Mouse (Mus musculus) retina, postnatal 7 days (tissue): ENCODE data around the gene Unc5b.
"Not testable (repeated sequence)": the region's sequence is repeated elsewhere in the genome, so short reads cannot be mapped to it uniquely, and the experiment has no call there.

Experiments used
- DNase-seq: peaks from one replicate; pipeline ENCODE4 v3.0.0-alpha.2; 2012; ENCODE audit warnings: low read depth, low spot score

Gene Unc5b

GRCm38 (mm10) chr10:60753941-60754340 lies 77.4 kb downstream of the Unc5b start:
- no peak for DNase-seq

- DNase-seq, result no peak
Observed at GRCm38 (mm10) chr10:60753261-60753660, 78.1 kb downstream of the Unc5b start.

DNA sequence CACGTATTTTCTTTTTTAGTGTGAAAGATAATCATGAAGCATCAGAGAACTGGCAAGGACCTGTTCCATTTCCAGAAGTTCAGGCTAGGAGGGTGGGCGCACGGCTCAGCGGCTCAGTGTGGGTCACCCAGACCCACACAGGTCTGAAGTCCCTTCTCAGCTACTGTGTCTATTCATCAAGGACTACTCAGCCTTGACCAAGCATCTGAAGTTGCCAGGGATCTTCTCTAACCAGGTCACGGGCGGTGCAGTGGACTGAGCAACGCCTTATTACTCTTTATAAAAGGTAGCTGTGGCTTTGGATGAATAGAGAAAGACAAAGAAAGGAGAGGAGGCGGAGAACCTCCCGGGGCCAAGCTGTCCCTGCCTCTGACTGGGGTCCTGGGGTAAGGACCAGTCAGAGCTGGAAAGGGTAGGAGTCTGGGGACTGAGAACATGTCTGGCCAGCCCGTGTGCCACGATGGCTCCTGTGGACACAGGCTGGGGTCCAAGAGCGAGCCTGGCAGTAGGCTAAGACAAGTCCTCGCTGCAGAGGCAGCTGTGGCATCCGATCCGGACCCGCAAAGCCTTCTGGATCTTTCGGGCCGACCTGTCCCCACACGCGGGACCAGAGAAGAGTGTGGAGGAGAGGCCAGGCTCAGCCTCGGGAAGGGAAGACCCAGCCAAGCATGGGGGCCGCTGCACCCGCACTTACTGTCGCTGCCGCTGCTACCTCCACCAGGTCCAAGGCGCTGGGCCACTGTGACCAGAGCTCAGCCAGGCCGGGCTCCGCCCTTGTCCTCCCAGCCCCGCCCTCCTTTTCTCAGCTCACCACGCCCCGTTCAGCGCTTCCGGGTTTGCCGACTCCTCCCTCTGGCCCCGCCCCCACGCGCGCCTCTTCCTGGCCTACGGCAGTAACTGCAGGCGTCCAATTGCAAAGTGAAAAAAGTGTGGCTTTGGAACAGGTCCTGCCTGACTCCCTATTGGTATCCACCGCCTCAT lies 79.1 kb downstream of the Unc5b start, which contains the start of gene Slc29a3:
Gene Slc29a3, minus strand, starts transcription at position 755 of the 981 bp plus-strand sequence.
- DNase-seq, result peak; percentile 88

- DNase-seq, result no peak
Observed at GRCm38 (mm10) chr10:60747667-60748212, 83.6 kb downstream of the Unc5b start.

DNA sequence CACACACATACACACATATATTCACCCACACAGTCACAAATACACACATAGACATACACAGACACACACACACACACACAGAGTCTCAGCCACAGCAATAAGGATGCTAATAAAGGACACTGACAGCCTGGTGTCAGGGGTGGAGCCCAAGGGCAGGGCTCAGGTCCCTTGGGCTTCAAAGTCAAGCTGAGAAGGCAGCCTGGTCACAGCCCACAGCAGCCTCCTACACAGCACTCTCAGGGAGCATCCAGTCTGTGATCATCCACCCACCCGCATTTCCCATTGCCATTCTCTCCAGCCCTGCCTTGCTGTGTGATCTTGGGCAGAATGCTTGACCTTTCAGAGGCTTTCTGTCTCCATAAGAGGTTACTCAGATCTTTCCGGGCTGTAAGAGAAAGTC lies 84.9 kb downstream of the Unc5b start:
- no peak for DNase-seq

DNA sequence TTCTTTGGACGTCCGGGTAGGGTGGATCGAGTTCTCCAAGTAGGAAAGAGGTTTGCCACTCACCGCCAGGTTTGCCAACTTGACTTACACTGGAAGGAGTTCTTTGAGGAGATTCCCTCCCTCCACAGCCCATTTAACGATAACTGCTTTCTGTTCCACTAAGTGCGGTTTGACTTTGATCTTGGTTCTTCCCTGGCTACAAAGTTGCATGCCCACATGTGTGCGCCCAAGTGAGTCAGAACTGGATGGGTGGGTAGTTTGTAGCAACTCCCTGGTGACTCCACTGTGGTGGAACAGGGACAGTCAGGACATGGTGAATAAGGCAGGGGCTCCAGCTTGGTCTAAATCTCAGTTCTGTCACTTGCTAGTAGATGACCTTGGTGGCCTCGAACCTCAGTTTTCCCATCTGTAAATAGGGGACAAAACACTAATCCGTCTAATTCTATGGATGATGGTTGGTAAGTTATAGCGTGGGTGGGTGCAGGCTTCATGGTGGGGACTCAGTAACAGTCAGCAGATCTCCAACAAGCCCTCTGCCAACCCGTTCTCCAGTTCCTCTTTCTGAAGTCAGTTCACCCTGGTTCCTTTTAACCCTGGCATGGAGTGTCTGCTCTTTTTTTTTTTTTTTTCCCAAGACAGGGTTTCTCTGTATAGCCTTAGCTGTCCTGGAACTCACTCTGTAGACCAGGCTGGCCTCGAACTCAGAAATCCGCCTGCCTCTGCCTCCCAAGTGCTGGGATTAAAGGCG lies 86.7 kb downstream of the Unc5b start:
- no peak for DNase-seq

GRCm38 (mm10) chr10:60743681-60744080 lies 87.7 kb downstream of the Unc5b start:
- no peak for DNase-seq

- DNase-seq, result no peak
Observed at GRCm38 (mm10) chr10:60742942-60743341, 88.4 kb downstream of the Unc5b start.

GRCm38 (mm10) chr10:60742296-60742695 lies 89.1 kb downstream of the Unc5b start:
- DNase-seq, result not testable (repeated sequence)

DNA sequence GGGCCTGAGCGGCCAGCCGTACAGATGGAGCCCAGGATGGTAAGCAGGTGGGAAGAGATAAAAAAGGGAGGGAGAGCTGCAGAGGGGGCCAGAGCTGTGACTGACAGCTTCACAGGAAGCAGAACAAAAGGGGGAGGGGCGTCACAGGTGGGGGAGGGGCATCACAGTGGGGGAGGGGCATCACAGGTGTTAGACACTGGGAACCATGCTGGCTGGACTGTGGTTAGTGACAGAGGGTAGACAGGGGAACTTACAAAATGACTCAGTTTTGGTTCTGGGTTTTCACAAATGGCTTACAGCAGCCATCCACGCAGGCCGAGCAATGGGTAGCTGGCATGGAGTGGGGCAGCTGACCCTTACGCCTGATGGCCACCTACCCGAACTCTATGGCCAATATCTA lies 89.9 kb downstream of the Unc5b start:
- DNase-seq, result no peak

GRCm38 (mm10) chr10:60739619-60740363 lies 91.6 kb downstream of the Unc5b start:
- DNase-seq, result no peak

DNA sequence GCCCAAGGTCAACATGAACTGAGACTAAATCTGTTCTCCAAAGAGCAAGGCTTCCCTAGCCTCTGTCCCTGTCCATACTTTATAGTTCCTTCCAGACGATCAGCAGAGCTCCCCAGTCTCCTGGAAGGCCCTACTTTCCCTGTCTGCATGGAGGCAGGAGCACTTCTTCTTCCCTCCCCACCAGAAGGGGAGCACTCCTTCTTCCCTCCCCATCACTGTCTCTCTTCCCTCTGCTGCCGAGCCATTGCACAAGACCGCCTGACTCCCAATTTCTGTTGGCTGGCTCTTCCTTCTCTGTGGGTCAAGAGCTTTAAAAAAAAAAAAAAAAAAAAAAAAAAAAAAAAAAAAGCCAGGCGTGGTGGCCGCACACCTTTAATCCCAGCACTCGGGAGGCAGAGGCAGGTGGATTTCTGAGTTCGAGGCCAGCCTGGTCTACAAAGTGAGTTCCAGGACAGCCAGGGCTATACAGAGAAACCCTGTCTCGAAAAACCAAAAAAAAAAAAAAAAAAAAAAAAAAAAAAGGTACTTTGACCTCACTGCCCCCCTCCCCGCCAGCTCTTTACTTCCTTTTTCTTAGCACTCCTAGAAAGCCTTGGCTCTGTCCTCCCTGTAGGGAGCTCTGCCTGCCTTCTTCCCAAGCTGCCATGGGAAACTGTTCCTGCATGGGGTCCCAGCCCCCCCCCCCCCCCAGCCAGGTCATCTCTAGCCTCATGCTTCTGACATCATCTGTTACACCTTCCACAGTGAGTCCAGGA lies 93.3 kb downstream of the Unc5b start:
- DNase-seq, result no peak

GRCm38 (mm10) chr10:60737169-60737728 lies 94.1 kb downstream of the Unc5b start:
- DNase-seq, result no peak

DNA sequence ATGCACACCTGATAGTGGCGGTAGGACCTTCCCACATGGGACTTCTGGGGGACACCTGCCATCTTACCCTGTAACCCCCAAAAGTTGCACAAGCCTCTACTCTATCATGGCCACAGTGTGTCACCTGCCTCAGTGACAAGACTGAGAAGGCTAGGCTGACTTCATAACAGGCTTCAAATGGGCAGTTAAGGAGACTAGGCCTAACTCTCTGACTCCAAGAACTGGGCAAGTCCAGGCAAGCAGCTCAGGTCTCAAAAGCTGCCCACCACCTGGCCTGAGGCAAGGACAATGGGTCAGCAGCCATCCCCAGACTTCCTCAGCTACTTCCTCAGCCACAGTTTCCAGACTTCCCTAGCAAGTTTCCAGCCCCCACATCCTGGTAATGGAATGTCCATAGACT lies 95.6 kb downstream of the Unc5b start:
- no peak for DNase-seq

DNA sequence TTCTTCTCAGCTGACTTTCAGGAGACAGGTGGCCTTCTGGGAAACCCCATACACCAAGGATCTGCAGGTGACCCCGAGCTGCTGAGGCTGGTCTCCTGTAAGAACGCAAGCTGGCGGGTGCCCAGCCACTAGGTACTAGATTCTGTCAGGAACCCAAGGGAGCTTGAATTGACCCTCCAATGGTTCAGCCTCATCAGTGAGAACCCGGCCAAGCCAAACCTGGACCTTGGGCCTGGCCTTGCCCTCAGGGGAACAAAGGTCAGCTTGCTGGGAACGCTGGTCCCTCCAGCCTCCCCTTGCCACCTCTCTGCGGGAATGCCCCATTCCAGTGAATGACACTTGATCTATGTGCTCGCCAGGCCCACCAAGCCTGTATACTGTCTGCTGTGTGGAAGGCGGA lies 97.9 kb downstream of the Unc5b start:
- DNase-seq, result no peak

- no peak for DNase-seq
Observed at GRCm38 (mm10) chr10:60732397-60732861, 99.0 kb downstream of the Unc5b start.

DNA sequence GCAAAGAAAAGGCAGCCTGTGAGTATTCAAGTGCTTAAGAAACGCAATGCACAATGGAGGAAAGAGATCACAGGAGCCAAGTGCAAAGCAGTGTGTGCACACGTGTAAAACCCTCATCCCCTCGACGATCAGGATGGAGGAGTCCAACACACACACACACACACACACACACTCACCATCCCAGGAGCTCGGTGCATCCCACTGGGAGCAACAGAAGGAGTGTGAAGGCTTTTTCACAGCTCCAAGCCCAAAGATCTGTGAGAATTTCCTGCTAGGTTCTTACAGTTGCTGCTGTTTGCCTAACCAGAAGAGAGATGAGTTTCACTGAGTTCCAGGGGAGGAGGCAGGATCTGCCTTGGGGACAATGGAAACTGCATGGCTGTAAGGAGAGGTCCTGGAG lies 99.6 kb downstream of the Unc5b start:
- DNase-seq, result no peak

GRCm38 (mm10) chr10:60727301-60727700 lies 104.1 kb downstream of the Unc5b start:
- no peak for DNase-seq

DNA sequence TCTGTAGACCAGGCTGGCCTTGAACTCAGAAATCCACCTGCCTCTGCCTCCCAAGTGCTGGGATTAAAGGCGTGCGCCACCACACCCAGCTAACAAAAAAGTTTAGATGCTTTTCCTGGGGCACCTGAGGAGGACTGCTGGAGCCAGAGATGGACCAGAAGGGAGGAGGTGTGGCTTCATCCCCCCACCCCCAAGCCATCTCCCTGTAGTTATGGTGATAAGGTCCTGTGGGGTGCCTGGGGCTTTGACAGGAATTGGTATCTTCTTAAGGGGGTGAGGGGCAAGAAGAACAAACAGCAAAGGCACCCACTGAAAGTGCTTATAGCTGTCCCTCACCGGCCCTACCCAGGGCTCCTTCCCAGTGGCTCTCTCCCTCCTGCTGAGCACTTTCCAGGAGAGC lies 104.5 kb downstream of the Unc5b start:
- no peak for DNase-seq

GRCm38 (mm10) chr10:60724496-60724895 lies 106.9 kb downstream of the Unc5b start:
- no peak for DNase-seq
